Mouse (Mus musculus): ENCODE measurements at regions not wholly inside any gene's neighbourhood (a gene's known extent, or its start where the extent isn't known, plus 50 kb on each side); places are given as distances from the start of the nearest gene placed in this dataset.

DNA sequence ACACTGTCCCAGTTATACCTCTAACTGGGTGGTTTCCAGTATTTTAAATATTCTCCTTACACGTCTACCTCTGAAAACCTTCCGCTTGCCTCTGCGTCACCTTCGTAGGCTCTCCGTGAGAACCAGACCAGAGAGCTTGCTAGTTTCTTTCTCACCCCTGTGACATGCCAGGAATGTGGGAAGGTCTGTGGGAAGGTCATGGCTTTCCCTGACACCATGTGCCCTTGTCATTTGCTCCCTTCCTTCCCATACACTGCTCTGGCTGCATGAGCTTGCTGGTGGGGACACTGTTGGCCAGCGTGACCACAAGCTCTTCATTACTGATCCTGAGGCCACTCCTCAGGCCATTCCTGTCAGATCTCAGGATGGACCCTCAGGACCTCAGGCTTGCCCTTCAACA is 66.5 kb upstream of the Slc38a4 start:
- no peak overlapping the region for H3K4me2 ChIP-seq
- no peaks in the 10 kb centered on the region for H3K9me3 ChIP-seq (replicated peaks)
- H3K9ac ChIP-seq, result no peak overlapping the region
- H3K4me1 ChIP-seq, result no peaks in the 10 kb centered on the region
- no peak overlapping the region for H3K27ac ChIP-seq
- H3K36me3 ChIP-seq, result no peaks in the 10 kb centered on the region
- H3K27me3 ChIP-seq (replicated peaks), result no peaks in the 10 kb centered on the region
- H3K4me3 ChIP-seq, result no peak overlapping the region
- 83% methylated on average over 6 of the region's 6 CpGs for WGBS (ENCODE audit: insufficient replicate concordance)
- ATAC-seq, result no peak

DNA sequence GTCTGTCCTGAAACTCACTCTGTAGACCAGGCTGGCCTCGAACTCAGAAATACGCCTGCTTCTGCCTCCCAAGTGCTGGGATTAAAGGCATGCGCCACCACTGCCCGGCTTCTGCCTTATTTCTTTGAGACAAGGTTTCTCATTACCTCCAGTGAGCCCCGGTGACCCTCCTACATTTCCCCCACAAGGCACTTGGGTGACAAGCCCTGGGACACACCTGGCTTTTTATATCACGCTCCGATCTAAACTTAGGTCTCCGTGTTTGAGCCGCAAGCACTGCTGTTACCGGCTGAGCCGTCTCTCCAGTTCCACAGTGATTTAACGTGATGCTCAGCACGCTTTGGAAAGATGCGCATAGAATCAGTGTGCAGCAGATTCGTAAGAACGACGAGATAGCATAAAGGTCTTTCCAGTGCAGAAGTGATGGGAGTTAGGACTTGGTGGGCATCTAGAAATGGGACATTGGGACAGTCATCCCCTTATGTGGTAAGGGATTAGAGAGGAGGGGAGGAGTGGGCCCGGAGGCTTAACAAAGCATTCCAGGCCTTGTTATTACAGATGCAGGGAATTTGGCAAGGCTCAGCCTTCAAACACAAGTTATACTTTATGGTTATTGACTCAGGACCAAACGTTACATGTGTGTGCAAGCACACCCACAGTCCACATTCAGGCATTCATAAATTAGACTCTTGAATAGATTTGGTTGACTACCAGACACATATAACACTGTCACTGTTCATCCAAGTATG is 56.9 kb upstream of the Slc38a4 start:
- Histone ChIP-seq H3K27me3 (replicated peaks) (no peaks in the 10 kb centered on the region), H3K9ac (no peak overlapping the region), H3K4me3 (no peak overlapping the region), H3K4me2 (no peak overlapping the region), H3K27ac (no peak overlapping the region), H3K9me3 (replicated peaks) (no peaks in the 10 kb centered on the region), H3K4me1 (no peaks in the 10 kb centered on the region), H3K36me3 (no peaks in the 10 kb centered on the region)
- no peak for ATAC-seq
- 79% methylated on average over 19 of the region's 19 CpGs for WGBS (ENCODE audit: insufficient replicate concordance)

DNA sequence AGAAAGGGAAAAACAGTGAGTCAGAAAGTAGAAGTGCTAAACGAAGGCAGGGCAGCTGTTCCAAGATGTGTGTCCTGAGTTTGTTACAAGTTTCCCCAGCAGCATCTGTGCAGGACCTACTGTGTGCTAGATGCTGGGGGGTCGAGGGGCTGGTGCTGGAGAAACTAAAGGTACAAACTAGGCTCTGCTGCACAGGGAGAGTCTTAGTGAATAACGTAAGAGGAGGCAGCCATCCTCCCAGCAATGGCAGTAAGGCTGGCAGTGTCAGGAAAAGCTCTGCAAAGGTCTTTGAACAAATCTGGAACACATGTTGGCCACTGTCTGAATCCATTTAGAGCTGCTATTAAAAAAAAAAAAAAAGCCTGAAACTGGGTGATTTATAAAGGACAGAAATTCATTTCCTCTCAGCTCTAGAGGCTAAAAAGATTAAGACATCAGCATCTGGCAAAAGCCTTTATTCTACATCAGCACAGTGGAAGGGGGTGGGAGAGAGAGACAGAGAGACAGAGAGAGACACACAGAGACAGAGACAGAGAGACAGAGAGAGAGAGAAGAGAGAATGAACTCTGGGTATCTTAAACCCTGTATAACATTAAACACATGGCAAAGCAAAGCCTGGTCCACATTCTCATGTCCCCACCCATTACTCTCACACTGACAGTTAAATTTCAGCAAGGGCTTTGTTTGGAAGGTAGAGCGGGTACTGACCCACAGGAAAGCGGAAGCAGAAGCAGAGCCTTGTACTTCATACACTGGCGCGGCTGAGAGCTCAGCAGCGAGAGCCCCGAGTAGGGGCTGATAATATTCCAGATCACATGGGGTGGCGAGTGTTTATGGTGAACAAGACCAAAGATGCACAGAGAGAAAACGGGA is 55.8 kb upstream of the Slc38a4 start:
- WGBS (ENCODE audit: insufficient replicate concordance), result 58% methylated on average over 11 of the region's 11 CpGs
- no peaks in the 10 kb centered on the region for H3K9me3 ChIP-seq (replicated peaks)
- no peaks in the 10 kb centered on the region for H3K4me1 ChIP-seq
- no peaks in the 10 kb centered on the region for H3K36me3 ChIP-seq
- H3K4me2 ChIP-seq, result no peak overlapping the region
- no peak overlapping the region for H3K9ac ChIP-seq
- no peak for ATAC-seq
- no peak overlapping the region for H3K4me3 ChIP-seq
- no peak overlapping the region for H3K27ac ChIP-seq
- H3K27me3 ChIP-seq (replicated peaks), result no peaks in the 10 kb centered on the region

DNA sequence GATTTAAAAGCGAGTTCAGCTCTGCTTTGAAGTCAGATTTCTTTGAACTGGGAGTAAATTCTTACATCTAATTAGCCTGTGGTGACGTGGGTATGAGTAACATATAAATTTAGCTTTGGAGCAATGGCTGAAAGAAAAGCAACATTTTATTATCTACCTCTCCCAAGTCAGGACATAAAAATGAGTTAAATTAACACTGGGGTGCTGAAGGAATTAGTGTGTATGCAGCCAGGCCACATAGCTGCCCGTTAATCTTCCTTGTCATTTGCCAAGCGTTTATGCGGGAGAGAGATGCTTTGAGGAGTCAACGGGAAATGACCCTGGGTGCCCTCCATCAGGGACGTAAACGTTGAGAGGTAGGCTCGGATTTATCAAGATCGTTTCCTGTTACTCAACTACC is 52.0 kb upstream of the Slc38a4 start:
- no peak overlapping the region for H3K4me2 ChIP-seq
- H3K4me1 ChIP-seq, result peaks cover 16% of the 10 kb centered on the region
- no peaks in the 10 kb centered on the region for H3K9me3 ChIP-seq (replicated peaks)
- no peak overlapping the region for H3K9ac ChIP-seq
- H3K36me3 ChIP-seq, result no peaks in the 10 kb centered on the region
- no peaks in the 10 kb centered on the region for H3K27me3 ChIP-seq (replicated peaks)
- H3K4me3 ChIP-seq, result no peak overlapping the region
- ATAC-seq, result no peak
- 30% methylated on average over 10 of the region's 10 CpGs for WGBS (ENCODE audit: insufficient replicate concordance)
- H3K27ac ChIP-seq, result no peak overlapping the region

DNA sequence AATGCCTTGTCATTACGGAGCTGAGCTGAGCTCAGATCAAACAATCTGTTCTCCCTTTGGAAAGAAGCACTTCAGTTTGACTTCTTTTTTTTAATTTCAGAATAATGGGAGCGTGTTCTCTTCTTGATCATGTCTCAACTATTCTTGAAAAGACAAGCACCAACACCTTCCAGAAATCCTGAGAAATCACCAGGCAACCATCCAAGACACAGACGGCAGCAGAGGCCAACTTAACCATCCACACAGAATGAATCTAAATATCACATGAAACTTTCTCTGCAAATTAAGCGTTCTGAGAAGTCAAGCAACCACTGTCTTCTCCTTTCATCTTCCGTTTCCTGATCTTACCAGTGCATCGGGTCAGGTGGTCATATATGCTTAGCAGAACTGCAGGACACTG is 50.8 kb upstream of the Slc38a4 start:
- no peaks in the 10 kb centered on the region for H3K9me3 ChIP-seq (replicated peaks)
- no peak for ATAC-seq
- no peak overlapping the region for H3K27ac ChIP-seq
- no peak overlapping the region for H3K4me3 ChIP-seq
- 71% methylated on average over 6 of the region's 6 CpGs for WGBS (ENCODE audit: insufficient replicate concordance)
- no peak overlapping the region for H3K9ac ChIP-seq
- H3K27me3 ChIP-seq (replicated peaks), result no peaks in the 10 kb centered on the region
- H3K4me1 ChIP-seq, result peaks cover 16% of the 10 kb centered on the region
- no peak overlapping the region for H3K4me2 ChIP-seq
- H3K36me3 ChIP-seq, result no peaks in the 10 kb centered on the region
